ENCODE assay signal across 25 mouse cellular contexts in the genomic region with DNA sequence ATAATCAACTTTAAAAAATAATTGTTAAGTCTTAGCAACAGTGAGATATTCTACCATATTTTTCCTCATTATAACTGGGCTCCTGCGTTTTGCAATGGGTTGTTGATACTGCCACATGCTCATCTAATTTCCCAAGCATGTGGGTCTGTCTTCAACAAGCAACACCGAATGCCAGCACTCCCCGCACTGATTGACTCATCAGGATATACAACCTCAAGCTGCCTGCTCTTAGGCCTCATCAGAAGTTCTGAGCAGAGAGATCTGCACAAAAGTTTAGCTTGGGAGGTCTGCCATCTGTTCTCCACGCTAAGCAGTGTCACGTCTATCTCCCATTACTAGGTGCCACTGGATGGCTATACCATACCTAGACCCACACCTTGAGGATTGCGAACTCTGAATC.
"Had no signal": no experiment of that assay in that cellular context is flagged by ENCODE, and none has a peak within 500 bp of the region (broad histone marks: within the 10 kb centered on the region; RNA-seq: fewer than 3 reads in every experiment).

No protein-coding gene starts in this region.

- H3K9ac ChIP-seq: limb, embryonic 12.5 days; limb, embryonic 15.5 days; liver, embryonic 14.5 days; liver, postnatal 0 days; lung, embryonic 14.5 days; midbrain, embryonic 12.5 days; midbrain, embryonic 15.5 days; neural tube, embryonic 12.5 days; neural tube, embryonic 15.5 days had no signal

- H3K4me2 ChIP-seq: limb, embryonic 12.5 days; limb, embryonic 15.5 days; liver, embryonic 11.5 days; lung, embryonic 14.5 days; midbrain, embryonic 12.5 days; midbrain, embryonic 15.5 days; neural tube, embryonic 12.5 days; neural tube, embryonic 15.5 days had no signal

- H3K36me3 ChIP-seq: limb, embryonic 12.5 days; limb, embryonic 15.5 days; midbrain, embryonic 12.5 days; midbrain, embryonic 15.5 days; neural tube, embryonic 12.5 days; neural tube, embryonic 15.5 days had no signal

- DNase-seq: kidney, adult 18-20 months; kidney, adult 9 months; kidney, postnatal 25 days; left cerebral cortex, postnatal 4 days; liver, postnatal 0 days; lung, embryonic 14.5 days; right cerebral cortex, adult 18-20 months; right cerebral cortex, postnatal 14 days; right cerebral cortex, postnatal 4 days; thymus, adult 2 months; thymus, postnatal 14 days; thymus, postnatal 4 days had no signal

- H3K9me3 ChIP-seq: limb, embryonic 12.5 days; limb, embryonic 15.5 days; midbrain, embryonic 12.5 days; midbrain, embryonic 15.5 days; neural tube, embryonic 12.5 days; neural tube, embryonic 15.5 days had no signal

- H3K4me3 ChIP-seq: limb, embryonic 12.5 days; limb, embryonic 15.5 days; midbrain, embryonic 12.5 days; midbrain, embryonic 15.5 days; neural tube, embryonic 12.5 days; neural tube, embryonic 15.5 days had no signal

- H3K27me3 ChIP-seq: limb, embryonic 12.5 days; limb, embryonic 15.5 days; midbrain, embryonic 12.5 days; midbrain, embryonic 15.5 days; neural tube, embryonic 12.5 days; neural tube, embryonic 15.5 days had no signal

- ATAC-seq: intestine, embryonic 16.5 days; liver, postnatal 0 days; lung, postnatal 0 days; midbrain, embryonic 15.5 days had no signal

- H3K27ac ChIP-seq: kidney, postnatal 0 days; limb, embryonic 12.5 days; limb, embryonic 15.5 days; liver, embryonic 14.5 days; macrophage; midbrain, embryonic 12.5 days; midbrain, embryonic 15.5 days; neural tube, embryonic 12.5 days; neural tube, embryonic 15.5 days; stomach, postnatal 0 days had no signal
